Mouse (Mus musculus): ENCODE measurements around the gene Nacc1. TPM values are rescaled to one million over a fixed set of nuclear protein-coding genes. Genes with fewer than 3 reads are reported as not detected.
A peak's percentile ranks its signal among the peaks of the same experiment; 100 is the strongest.

Nacc1 gene
- polyA plus RNA-seq, 1 experiment from 2014 or later, result 33.8 TPM

GRCm38 (mm10) chr8:84724683-84725082 lies 37.0 kb upstream of the Nacc1 start:
- H3K4me3 ChIP-seq (ENCODE audit: low read depth, low read length), result no peak overlapping the region
- ATAC-seq (ENCODE audit: insufficient read depth) (no peak), DNase-seq (no peak)
- WGBS, result 41% methylated on average over 9 of the region's 9 CpGs
- peaks cover 75% of the 10 kb centered on the region for H3K36me3 ChIP-seq (ENCODE audit: insufficient read depth)
- peaks cover 43% of the 10 kb centered on the region for H3K4me1 ChIP-seq (ENCODE audit: insufficient read depth)
- no peaks in the 10 kb centered on the region for H3K27me3 ChIP-seq (ENCODE audit: insufficient read depth, low read length)
- peak overlapping the region; percentile 56 for H3K4me2 ChIP-seq
- peak overlapping the region; percentile 24; the same call in 1 of the 2 replicates for H3K9ac ChIP-seq
- peak overlapping the region; percentile 97; the same call in 1 of the 2 replicates for H3K27ac ChIP-seq (ENCODE audit: low read depth)
- H3K9me3 ChIP-seq (ENCODE audit: low read depth, low read length), result no peaks in the 10 kb centered on the region
- no peak for TF ChIP-seq CTCF (IDR thresholded peaks at IDR 0.05; ENCODE audit: low read depth)

GRCm38 (mm10) chr8:84723571-84723900 lies 35.9 kb upstream of the Nacc1 start:
- no peak for TF ChIP-seq CTCF (IDR thresholded peaks at IDR 0.05; ENCODE audit: low read depth)
- peak overlapping the region; percentile 17; the same call in 1 of the 2 replicates for H3K4me3 ChIP-seq (ENCODE audit: low read depth, low read length)
- DNase-seq (peak; percentile 49), ATAC-seq (ENCODE audit: insufficient read depth) (no peak)
- WGBS, result 16% methylated on average over 7 of the region's 7 CpGs
- H3K36me3 ChIP-seq (ENCODE audit: insufficient read depth), result peaks cover 84% of the 10 kb centered on the region
- peaks cover 40% of the 10 kb centered on the region for H3K4me1 ChIP-seq (ENCODE audit: insufficient read depth)
- H3K27me3 ChIP-seq (ENCODE audit: insufficient read depth, low read length), result no peaks in the 10 kb centered on the region
- H3K9ac ChIP-seq, result peak overlapping the region; percentile 49
- peak overlapping the region; percentile 97 for H3K27ac ChIP-seq (ENCODE audit: low read depth)
- no peaks in the 10 kb centered on the region for H3K9me3 ChIP-seq (ENCODE audit: low read depth, low read length)
- peak overlapping the region; percentile 56 for H3K4me2 ChIP-seq

GRCm38 (mm10) chr8:84722850-84723570 lies 35.3 kb upstream of the Nacc1 start, which contains the start of gene G430095P16Rik:
TSS of gene G430095P16Rik (plus strand) at chr8:84723007.
- Histone ChIP-seq H3K27ac (ENCODE audit: low read depth) (peak within 1 kb of the TSS; percentile 97), H3K27me3 (ENCODE audit: insufficient read depth, low read length) (no peaks in the 10 kb centered on the region), H3K9ac (peak within 1 kb of the TSS; percentile 49), H3K4me1 (ENCODE audit: insufficient read depth) (peaks cover 37% of the 10 kb centered on the region), H3K4me2 (peak within 1 kb of the TSS; percentile 56), H3K36me3 (ENCODE audit: insufficient read depth) (peaks cover 87% of the 10 kb centered on the region), H3K4me3 (ENCODE audit: low read depth, low read length) (peak within 1 kb of the TSS; percentile 17), H3K9me3 (ENCODE audit: low read depth, low read length) (no peaks in the 10 kb centered on the region)
- peak; percentile 67 for TF ChIP-seq CTCF (IDR thresholded peaks at IDR 0.05; ENCODE audit: low read depth)
- DNase-seq (peak; percentile 93), ATAC-seq (ENCODE audit: insufficient read depth) (peak; percentile 87)
- WGBS, result 4% methylated on average over 10 of the region's 10 CpGs

- H3K4me2 ChIP-seq, result peak overlapping the region; percentile 56
- DNase-seq (no peak), ATAC-seq (ENCODE audit: insufficient read depth) (no peak)
- H3K9me3 ChIP-seq (ENCODE audit: low read depth, low read length), result no peaks in the 10 kb centered on the region
- TF ChIP-seq CTCF (IDR thresholded peaks at IDR 0.05; ENCODE audit: low read depth), result no peak
- H3K4me1 ChIP-seq (ENCODE audit: insufficient read depth), result peaks cover 37% of the 10 kb centered on the region
- H3K27ac ChIP-seq (ENCODE audit: low read depth), result peak overlapping the region; percentile 97
- H3K9ac ChIP-seq, result peak overlapping the region; percentile 49
- no peaks in the 10 kb centered on the region for H3K27me3 ChIP-seq (ENCODE audit: insufficient read depth, low read length)
- 44% methylated on average over 6 of the region's 6 CpGs for WGBS
- H3K36me3 ChIP-seq (ENCODE audit: insufficient read depth), result peaks cover 89% of the 10 kb centered on the region
- peak overlapping the region; percentile 17; the same call in 1 of the 2 replicates for H3K4me3 ChIP-seq (ENCODE audit: low read depth, low read length)
Measured at GRCm38 (mm10) chr8:84722530-84722849, 34.8 kb upstream of the Nacc1 start.

- 67% methylated on average over 5 of the region's 5 CpGs for WGBS
- DNase-seq (peak; percentile 37), ATAC-seq (ENCODE audit: insufficient read depth) (no peak)
- Histone ChIP-seq H3K27ac (ENCODE audit: low read depth) (no peak overlapping the region), H3K4me3 (ENCODE audit: low read depth, low read length) (no peak overlapping the region), H3K36me3 (ENCODE audit: insufficient read depth) (peaks cover 78% of the 10 kb centered on the region), H3K4me1 (ENCODE audit: insufficient read depth) (peaks cover 28% of the 10 kb centered on the region), H3K9me3 (ENCODE audit: low read depth, low read length) (no peaks in the 10 kb centered on the region), H3K27me3 (ENCODE audit: insufficient read depth, low read length) (0 out of 2 replicates have a peak, but pooled peaks cover 6% of the 10 kb centered on the region), H3K4me2 (no peak overlapping the region), H3K9ac (no peak overlapping the region)
- TF ChIP-seq CTCF (IDR thresholded peaks at IDR 0.05; ENCODE audit: low read depth), result no peak
Measured at GRCm38 (mm10) chr8:84718959-84719690, 31.5 kb upstream of the Nacc1 start.

GRCm38 (mm10) chr8:84718476-84718875 lies 30.8 kb upstream of the Nacc1 start:
- TF ChIP-seq CTCF (IDR thresholded peaks at IDR 0.05; ENCODE audit: low read depth), result no peak
- Histone ChIP-seq H3K4me2 (no peak overlapping the region), H3K9me3 (ENCODE audit: low read depth, low read length) (no peaks in the 10 kb centered on the region), H3K4me3 (ENCODE audit: low read depth, low read length) (no peak overlapping the region), H3K36me3 (ENCODE audit: insufficient read depth) (peaks cover 77% of the 10 kb centered on the region), H3K4me1 (ENCODE audit: insufficient read depth) (peaks cover 28% of the 10 kb centered on the region), H3K9ac (no peak overlapping the region), H3K27me3 (ENCODE audit: insufficient read depth, low read length) (0 out of 2 replicates have a peak, but pooled peaks cover 6% of the 10 kb centered on the region), H3K27ac (ENCODE audit: low read depth) (no peak overlapping the region)
- DNase-seq (no peak), ATAC-seq (ENCODE audit: insufficient read depth) (no peak)
- WGBS, result 84% methylated on average over 5 of the region's 5 CpGs

GRCm38 (mm10) chr8:84716790-84717189 lies 29.1 kb upstream of the Nacc1 start:
- H3K36me3 ChIP-seq (ENCODE audit: insufficient read depth), result peaks cover 68% of the 10 kb centered on the region
- no peaks in the 10 kb centered on the region for H3K9me3 ChIP-seq (ENCODE audit: low read depth, low read length)
- H3K9ac ChIP-seq, result no peak overlapping the region
- H3K4me3 ChIP-seq (ENCODE audit: low read depth, low read length), result no peak overlapping the region
- ATAC-seq (ENCODE audit: insufficient read depth) (no peak), DNase-seq (no peak)
- TF ChIP-seq CTCF (IDR thresholded peaks at IDR 0.05; ENCODE audit: low read depth), result no peak
- 0 out of 2 replicates have a peak, but pooled peaks cover 6% of the 10 kb centered on the region for H3K27me3 ChIP-seq (ENCODE audit: insufficient read depth, low read length)
- H3K4me2 ChIP-seq, result no peak overlapping the region
- WGBS, result 89% methylated on average over 11 of the region's 11 CpGs
- no peak overlapping the region; the same call in 1 of the 2 replicates for H3K27ac ChIP-seq (ENCODE audit: low read depth)
- peaks cover 23% of the 10 kb centered on the region for H3K4me1 ChIP-seq (ENCODE audit: insufficient read depth)

Measured in lung, embryonic 14.5 days (tissue).